Mouse (Mus musculus) CH12.LX (cell line): Measurements from ENCODE around the gene Tmem223. TPM values are rescaled to one million over a fixed set of nuclear protein-coding genes. Genes with fewer than 3 reads are reported as not detected.

Experiments used
- DNase-seq: peaks from one replicate; pipeline ENCODE4 v3.0.0-alpha.2; 2013; ENCODE audit errors: extremely low read depth
- H3K27ac ChIP-seq: 2 replicates; pipeline ENCODE4 v1.5.1; 2012; ENCODE audit warnings: low read depth, mild to moderate bottlenecking, control low read depth, moderate library complexity; ENCODE audit not compliant: insufficient read depth
- H3K27me3 ChIP-seq: replicated peaks from 2 replicates; pipeline ENCODE3; 2012; ENCODE audit warnings: inconsistent platforms
- H3K36me3 ChIP-seq, 2 experiments: replicated peaks in 1 of 2; 2 replicates each; pipeline versions ENCODE3 to v1.6.1; 2012; ENCODE audit warnings: inconsistent platforms in 1 of 2, low read length in 1 of 2, mild to moderate bottlenecking in 1 of 2, mixed read lengths in 1 of 2, moderate library complexity in 1 of 2; ENCODE audit not compliant: control insufficient read depth in 1 of 2, insufficient read depth in 1 of 2
- H3K4me1 ChIP-seq, 2 experiments: 2 replicates each; pipeline ENCODE4 v1.6.1; 2012; ENCODE audit warnings: inconsistent platforms in 1 of 2, moderate library complexity in 1 of 2; ENCODE audit not compliant: insufficient read depth in 2 of 2, control insufficient read depth in 1 of 2
- H3K4me2 ChIP-seq: 2 replicates; pipeline ENCODE4 v1.6.1; 2012; ENCODE audit warnings: low read depth, mild to moderate bottlenecking, control low read depth; ENCODE audit not compliant: poor library complexity, insufficient read depth, severe bottlenecking
- H3K4me3 ChIP-seq, 3 experiments: fragments of 150-350 bp in 1 of 3; sonication (generic) in 1 of 3; replicated peaks in 1 of 3; 2 replicates each; pipeline versions ENCODE3 to v1.5.1; 2011 to 2012; ENCODE audit warnings: low read depth in 2 of 3, low read length in 2 of 3, mild to moderate bottlenecking in 2 of 3, moderate library complexity in 2 of 3, control low read depth in 1 of 3, improper control_type of control experiment in 1 of 3, inconsistent platforms in 1 of 3, mixed read lengths in 1 of 3; ENCODE audit not compliant: poor library complexity in 1 of 3
- H3K79me2 ChIP-seq: replicated peaks from 2 replicates; pipeline ENCODE4 v1.6.1; 2012; ENCODE audit warnings: mild to moderate bottlenecking, moderate library complexity; ENCODE audit not compliant: control insufficient read depth, poor library complexity, insufficient read depth, severe bottlenecking; ENCODE audit errors: extremely low read depth
- H3K9ac ChIP-seq: 2 replicates; pipeline ENCODE4 v1.6.1; 2012; ENCODE audit warnings: low read depth, mild to moderate bottlenecking, control low read depth, moderate library complexity; ENCODE audit not compliant: insufficient read depth
- H3K9me3 ChIP-seq: replicated peaks from 2 replicates; pipeline ENCODE3; 2012; ENCODE audit warnings: low read length, inconsistent platforms, mixed read lengths
- BHLHE40 ChIP-seq: IDR thresholded peaks from 2 replicates; pipeline ENCODE4 v1.6.1; 2011; ENCODE audit warnings: mild to moderate bottlenecking, low read depth, low read length, improper control_type of control experiment
- CHD1 ChIP-seq: IDR thresholded peaks from 2 replicates; pipeline ENCODE4 v1.6.1; 2012; ENCODE audit warnings: low read depth, low read length, improper control_type of control experiment, inconsistent platforms
- CHD2 ChIP-seq: IDR thresholded peaks from 2 replicates; pipeline ENCODE4 v1.6.1; 2011; ENCODE audit warnings: low read length, improper control_type of control experiment
- CTCF ChIP-seq, 2 experiments: IDR thresholded peaks in 1 of 2; conservative IDR thresholded peaks in 1 of 2; 2 replicates each; pipeline ENCODE4 v1.5.1; 2011 to 2012; ENCODE audit warnings: low read depth in 2 of 2, low read length in 2 of 2, improper control_type of control experiment in 1 of 2, inconsistent platforms in 1 of 2, mild to moderate bottlenecking in 1 of 2, moderate library complexity in 1 of 2
- E2F4 ChIP-seq: IDR thresholded peaks from 2 replicates; pipeline ENCODE4 v1.6.1; 2011; ENCODE audit warnings: low read depth, low read length, improper control_type of control experiment; ENCODE audit not compliant: insufficient replicate concordance
- ELF1 ChIP-seq: IDR thresholded peaks from 2 replicates; pipeline ENCODE4 v1.6.1; 2014; ENCODE audit warnings: low read depth, mild to moderate bottlenecking, inconsistent platforms, low read length, improper control_type of control experiment
- EP300 ChIP-seq: IDR thresholded peaks from 2 replicates; pipeline ENCODE4 v1.6.1; 2011; ENCODE audit warnings: low read length, improper control_type of control experiment
- ETS1 ChIP-seq: conservative IDR thresholded peaks from 2 replicates; pipeline ENCODE4 v1.6.1; 2012; ENCODE audit warnings: low read depth, mild to moderate bottlenecking, inconsistent platforms, low read length, improper control_type of control experiment, moderate library complexity
- GABPA ChIP-seq: IDR thresholded peaks from 2 replicates; pipeline ENCODE4 v1.6.1; 2012; ENCODE audit warnings: low read depth, low read length, improper control_type of control experiment, inconsistent platforms; ENCODE audit not compliant: insufficient replicate concordance
- HCFC1 ChIP-seq: IDR thresholded peaks from 2 replicates; pipeline ENCODE4 v1.6.1; 2012; ENCODE audit warnings: low read depth, mild to moderate bottlenecking, inconsistent platforms, low read length, improper control_type of control experiment
- IRF4 ChIP-seq: IDR thresholded peaks from 2 replicates; pipeline ENCODE4 v1.6.1; 2014; ENCODE audit warnings: low read depth, mild to moderate bottlenecking, inconsistent platforms, low read length, improper control_type of control experiment
- JUN ChIP-seq: IDR thresholded peaks from 2 replicates; pipeline ENCODE4 v1.6.1; 2011; ENCODE audit warnings: low read depth, mild to moderate bottlenecking, low read length, improper control_type of control experiment, moderate library complexity; ENCODE audit not compliant: insufficient read depth
- JUND ChIP-seq: conservative IDR thresholded peaks from 2 replicates; pipeline ENCODE4 v1.6.1; 2011; ENCODE audit warnings: low read depth, low read length, improper control_type of control experiment
- KAT2A ChIP-seq: IDR thresholded peaks from 2 replicates; pipeline ENCODE4 v1.6.1; 2012; ENCODE audit warnings: low read length, improper control_type of control experiment, inconsistent platforms; ENCODE audit not compliant: insufficient replicate concordance
- MAFK ChIP-seq: IDR thresholded peaks from 2 replicates; pipeline ENCODE4 v1.6.1; 2011; ENCODE audit warnings: low read length, improper control_type of control experiment; ENCODE audit not compliant: insufficient replicate concordance
- MAX ChIP-seq: IDR thresholded peaks from 2 replicates; pipeline ENCODE4 v1.6.1; 2011; ENCODE audit warnings: low read length, improper control_type of control experiment
- MAZ ChIP-seq: IDR thresholded peaks from 2 replicates; pipeline ENCODE4 v1.6.1; 2012; ENCODE audit warnings: low read depth, mild to moderate bottlenecking, inconsistent platforms, low read length, improper control_type of control experiment, moderate library complexity
- MEF2A ChIP-seq: IDR thresholded peaks from 2 replicates; pipeline ENCODE4 v1.6.1; 2014; ENCODE audit warnings: low read depth, mild to moderate bottlenecking, inconsistent platforms, low read length, improper control_type of control experiment, borderline replicate concordance
- MXI1 ChIP-seq: IDR thresholded peaks from 2 replicates; pipeline ENCODE4 v1.6.1; 2011; ENCODE audit warnings: mild to moderate bottlenecking, low read depth, low read length, improper control_type of control experiment
- MYC ChIP-seq: IDR thresholded peaks from 2 replicates; pipeline ENCODE4 v1.6.1; 2011; ENCODE audit warnings: low read depth, mild to moderate bottlenecking, improper control_type of control experiment, low read length
- NELFE ChIP-seq: IDR thresholded peaks from 2 replicates; pipeline ENCODE4 v1.6.1; 2011; ENCODE audit warnings: low read depth, low read length, improper control_type of control experiment
- NRF1 ChIP-seq: IDR thresholded peaks from 2 replicates; pipeline ENCODE4 v1.6.1; 2014; ENCODE audit warnings: low read depth, mild to moderate bottlenecking, inconsistent platforms, low read length, improper control_type of control experiment, moderate library complexity
- PAX5 ChIP-seq: IDR thresholded peaks from 2 replicates; pipeline ENCODE4 v1.6.1; 2012; ENCODE audit warnings: low read length, inconsistent platforms, mixed read lengths
- POLR2A ChIP-seq: IDR thresholded peaks from 2 replicates; pipeline ENCODE4 v1.6.1; 2011; ENCODE audit warnings: low read depth, mild to moderate bottlenecking, improper control_type of control experiment, low read length
- POLR2AphosphoS2 ChIP-seq: IDR thresholded peaks from 2 replicates; pipeline ENCODE4 v1.6.1; 2011; ENCODE audit warnings: low read depth, low read length, improper control_type of control experiment
- RAD21 ChIP-seq: IDR thresholded peaks from 2 replicates; pipeline ENCODE4 v1.6.1; 2011; ENCODE audit warnings: low read depth, mild to moderate bottlenecking, low read length, improper control_type of control experiment, moderate library complexity
- RCOR1 ChIP-seq: conservative IDR thresholded peaks from 2 replicates; pipeline ENCODE4 v1.6.1; 2012; ENCODE audit warnings: low read depth, mild to moderate bottlenecking, inconsistent platforms, low read length, improper control_type of control experiment
- SIN3A ChIP-seq: IDR thresholded peaks from 2 replicates; pipeline ENCODE4 v1.6.1; 2012; ENCODE audit warnings: low read length, improper control_type of control experiment, inconsistent platforms
- SMC3 ChIP-seq: IDR thresholded peaks from 2 replicates; pipeline ENCODE4 v1.6.1; 2011; ENCODE audit warnings: low read depth, low read length, improper control_type of control experiment
- TBP ChIP-seq: conservative IDR thresholded peaks from 2 replicates; pipeline ENCODE4 v1.6.1; 2011; ENCODE audit warnings: low read depth, low read length, improper control_type of control experiment
- TCF12 ChIP-seq: IDR thresholded peaks from 2 replicates; pipeline ENCODE4 v1.6.1; 2014; ENCODE audit warnings: low read depth, mild to moderate bottlenecking, inconsistent platforms, low read length, improper control_type of control experiment
- UBTF ChIP-seq: IDR thresholded peaks from 2 replicates; pipeline ENCODE4 v1.6.1; 2012; ENCODE audit warnings: low read depth, mild to moderate bottlenecking, inconsistent platforms, low read length, improper control_type of control experiment, moderate library complexity
- USF1 ChIP-seq: IDR thresholded peaks from 2 replicates; pipeline ENCODE4 v1.6.1; 2014; ENCODE audit warnings: low read depth, mild to moderate bottlenecking, inconsistent platforms, low read length, improper control_type of control experiment
- USF2 ChIP-seq: conservative IDR thresholded peaks from 2 replicates; pipeline ENCODE4 v1.6.1; 2011; ENCODE audit warnings: low read depth, low read length, improper control_type of control experiment
- ZC3H11A ChIP-seq: IDR thresholded peaks from 2 replicates; pipeline ENCODE4 v1.6.1; 2012; ENCODE audit warnings: low read depth, mild to moderate bottlenecking, inconsistent platforms, low read length, improper control_type of control experiment
- ZKSCAN1 ChIP-seq: IDR thresholded peaks from 2 replicates; pipeline ENCODE4 v1.6.1; 2012; ENCODE audit warnings: low read depth, inconsistent platforms, low read length, improper control_type of control experiment, borderline replicate concordance
- ZMIZ1 ChIP-seq: IDR thresholded peaks from 2 replicates; pipeline ENCODE4 v1.6.1; 2012; ENCODE audit warnings: low read depth, mild to moderate bottlenecking, inconsistent platforms, low read length, improper control_type of control experiment
- ZNF384 ChIP-seq: IDR thresholded peaks from 2 replicates; pipeline ENCODE4 v1.6.1; 2012; ENCODE audit warnings: low read depth, low read length, improper control_type of control experiment, inconsistent platforms
- dilution Hi-C: fragments of 300-500 bp; cut with MboI; formaldehyde crosslinking; loops from 2 replicates; pipeline ENCODE4 v1.14.3; 2020; ENCODE audit warnings: low sequenced_read_pairs; ENCODE audit not compliant: extremely low pct_unique_long_range_greater_than_20kb, extremely low pct_ligation_motif_present
- in situ Hi-C: fragments of 300-500 bp; cut with MboI; formaldehyde crosslinking; loops from 3 replicates; pipeline ENCODE4 v1.14.3; 2019; ENCODE audit warnings: low sequenced_read_pairs, low pct_ligation_motif_present, low pct_unique_long_range_greater_than_20kb, mixed read lengths
- polyA plus RNA-seq: library from polyadenylated mRNA; unstranded; fragments of >175 nt; gene quantifications from 2 replicates; pipeline ENCODE4 v1.2.1, GENCODE M21; 2012; ENCODE audit warnings: low read depth; ENCODE audit not compliant: insufficient read length
- total RNA-seq, 2 experiments: library from RNA; depleted of rRNA; stranded (reverse); fragments of 300-350 nt in 1 of 2; fragments of >200 nt in 1 of 2; gene quantifications; 2 replicates each; pipeline ENCODE4 v1.2.3; 2012 to 2014

The Tmem223 gene
- 56.5 and 58.7 TPM in 2 replicates for total RNA-seq (2012; rRNA removed)
- total RNA-seq (2014; rRNA removed), result 86.6 and 106 TPM in 2 replicates
- polyA plus RNA-seq, result 43.3 and 45.7 TPM in 2 replicates

- dilution Hi-C loops (no loop called here), in situ Hi-C loops (no loop called here)
- peaks cover 46 to 69% of the 10 kb centered on the region in 2 experiments for H3K36me3 ChIP-seq
- peaks cover 35% of the 10 kb centered on the region for H3K79me2 ChIP-seq
- H3K4me3 ChIP-seq, result peak within 1 kb of the TSS; percentile 71 to 93 (median 81)
- H3K27ac ChIP-seq, result peak within 1 kb of the TSS; percentile 76
- peak within 1 kb of the TSS; percentile 83 for H3K4me2 ChIP-seq
- TF ChIP-seq ZMIZ1, result no peak; the same call in 1 of the 2 replicates
- no peak for TF ChIP-seq ZC3H11A
- TF ChIP-seq KAT2A, result no peak
- no peak for TF ChIP-seq USF1
- peak; percentile 90 for TF ChIP-seq POLR2A
- TF ChIP-seq TBP, result peak; percentile 76
- no peak for TF ChIP-seq ZKSCAN1
- TF ChIP-seq GABPA, result no peak
- no peak for TF ChIP-seq PAX5
- TF ChIP-seq NELFE, result peak; percentile 40; the same call in 1 of the 2 replicates
- TF ChIP-seq MXI1, result peak; percentile 15; the same call in 1 of the 2 replicates
- peak; percentile 81 for TF ChIP-seq ELF1
- peak; percentile 65; the same call in 1 of the 2 replicates for TF ChIP-seq MYC
- TF ChIP-seq JUND, result no peak
- no peak for TF ChIP-seq CTCF (conservative IDR thresholded peaks at IDR 0.05 in 1 of 2, IDR thresholded peaks at IDR 0.05 in 1 of 2; ENCODE audit: low read depth in 2 of 2, low read length in 2 of 2)
- no peak for TF ChIP-seq RAD21
- 0 out of 2 replicates have a peak, but pooled peaks have one; percentile 21 for TF ChIP-seq IRF4
- TF ChIP-seq USF2, result no peak
- peak; percentile 81 for TF ChIP-seq HCFC1
- TF ChIP-seq JUN, result no peak
- TF ChIP-seq UBTF, result no peak
- TF ChIP-seq MAX, result no peak
- no peak for TF ChIP-seq EP300
- no peak for TF ChIP-seq MEF2A
- no peak for TF ChIP-seq SIN3A
- TF ChIP-seq MAZ, result no peak
- peak; percentile 50; the same call in 1 of the 2 replicates for TF ChIP-seq CHD2
- no peak for TF ChIP-seq MAFK
- TF ChIP-seq SMC3, result no peak
- no peak for TF ChIP-seq CHD1
- peak; percentile 51; the same call in 1 of the 2 replicates for TF ChIP-seq BHLHE40
- TF ChIP-seq POLR2AphosphoS2, result peak; percentile 79
- no peak for TF ChIP-seq E2F4
- TF ChIP-seq TCF12, result peak; percentile 18; the same call in 1 of the 2 replicates
- TF ChIP-seq NRF1, result peak; percentile 62
- no peak for TF ChIP-seq ETS1
- no peak for TF ChIP-seq RCOR1
- TF ChIP-seq ZNF384, result no peak
- peak within 1 kb of the TSS; percentile 91 for H3K9ac ChIP-seq
- DNase-seq, result peak; percentile 81
- peaks cover 8 to 32% of the 10 kb centered on the region in 2 experiments; a peak in 3 of 4 replicates for H3K4me1 ChIP-seq
- no peaks in the 10 kb centered on the region for H3K27me3 ChIP-seq
- peaks cover 1% of the 10 kb centered on the region for H3K9me3 ChIP-seq
Observed at GRCm38 (mm10) chr19:8770567-8771270, at the start of gene Tmem223. TSS of gene Tmem223 (plus strand) at chr19:8770996.
